Mouse (Mus musculus): ENCODE measurements around the gene Mthfd2.

DNA sequence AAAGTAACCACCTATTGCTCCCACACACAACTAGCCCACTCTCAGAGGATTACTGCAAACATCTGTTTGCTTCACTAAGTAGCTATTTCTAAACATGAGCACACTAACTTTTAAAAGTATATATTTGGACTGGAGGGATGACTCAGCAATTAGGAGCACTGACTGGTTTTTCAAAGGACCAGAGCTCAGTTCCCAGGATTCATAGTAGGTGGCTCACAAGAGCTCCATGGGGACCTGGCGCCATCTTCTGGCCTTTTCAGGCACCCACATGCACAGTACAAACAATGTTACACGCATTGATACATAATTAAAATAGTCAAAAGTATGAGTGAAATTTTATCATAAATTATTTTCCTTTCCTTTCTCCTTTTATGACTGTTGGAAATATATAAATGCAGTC is 46.8 kb downstream of the Mthfd2 start:
- TF ChIP-seq CTCF (conservative IDR thresholded peaks at IDR 0.05; ENCODE audit: insufficient read depth, insufficient read length, low read depth, low read length) (peak; percentile 82), POLR2A (IDR thresholded peaks at IDR 0.05; ENCODE audit: low read depth, low read length) (no peak)
